21 mouse cellular contexts compared by ENCODE assay signal in genomic region chr9:25493918-25494317, GRCm38 (mm10). TPM values are rescaled to one million over a fixed set of nuclear protein-coding genes. Genes with fewer than 3 reads are reported as not detected.
A peak's percentile ranks its signal among the peaks of the same experiment; 100 is the strongest.
DNase-seq lines count a peak whose midpoint lies in the region; ATAC-seq lines count a peak whose summit lies in the region.
"Had no signal": no experiment of that assay in that cellular context is flagged by ENCODE, and none has a peak within 500 bp of the region (broad histone marks: within the 10 kb centered on the region; RNA-seq: fewer than 3 reads in every experiment).

No protein-coding gene starts in this region.

- H3K4me1 ChIP-seq in heart, embryonic 13.5 days, result peaks cover 36% of the 10 kb centered on the region
- 0 out of 2 replicates have a peak, but pooled peaks cover 5% of the 10 kb centered on the region for H3K4me1 ChIP-seq in midbrain, embryonic 13.5 days (replicated peaks)
- H3K4me1 ChIP-seq: midbrain, embryonic 12.5 days had no signal

- DNase-seq in adrenal gland, adult (ENCODE audit: inconsistent age in 2 of 2, low spot score in 1 of 2), result peak; percentile 90 to 94
- DNase-seq in adrenal gland, postnatal 4 days (ENCODE audit: low spot score in 2 of 2), result no peak
- DNase-seq in heart, postnatal 14 days, result no peak
- peak; percentile 13 for DNase-seq in 3134 (ENCODE audit: extremely low read depth, insufficient read length, low spot score)
- DNase-seq in adrenal gland, postnatal 14 days, result peak; percentile 87
- no peak for DNase-seq in frontal cortex, postnatal 25 days (ENCODE audit: low spot score in 2 of 2)
- DNase-seq: cerebellum, adult 18-20 months; kidney, adult 11 months; layer of hippocampus, postnatal 36 days; thymus, adult 2 months had no signal

- no peaks in the 10 kb centered on the region for H3K9me3 ChIP-seq in heart, embryonic 13.5 days
- no peaks in the 10 kb centered on the region for H3K9me3 ChIP-seq in midbrain, embryonic 13.5 days
- H3K9me3 ChIP-seq: embryonic facial prominence, embryonic 12.5 days; G1E; lung, embryonic 15.5 days; midbrain, embryonic 12.5 days; neural tube, embryonic 13.5 days had no signal

- H3K36me3 ChIP-seq in heart, embryonic 13.5 days, result peaks cover 15% of the 10 kb centered on the region
- H3K36me3 ChIP-seq in midbrain, embryonic 13.5 days, result no peaks in the 10 kb centered on the region
- H3K36me3 ChIP-seq: G1E; lung, embryonic 15.5 days; midbrain, embryonic 12.5 days; neural tube, embryonic 13.5 days had no signal

- intact Hi-C loops in heart, postnatal 14 days (cut with DNase I), result no loop called here

- whole genome bisulfite sequencing in heart, embryonic 13.5 days, result 67% methylated on average over 5 of the region's 5 CpGs
- 95% methylated on average over 5 of the region's 5 CpGs for WGBS in midbrain, embryonic 13.5 days

- peak overlapping the region; percentile 53; the same call in 1 of the 2 replicates for H3K27ac ChIP-seq in heart, embryonic 13.5 days (replicated peaks)
- H3K27ac ChIP-seq in midbrain, embryonic 13.5 days, result no peak overlapping the region
- H3K27ac ChIP-seq: embryonic facial prominence, embryonic 12.5 days; kidney, postnatal 0 days; liver, embryonic 14.5 days; lung, embryonic 15.5 days; midbrain, embryonic 12.5 days; neural tube, embryonic 13.5 days had no signal

- no peak; the same call in 1 of the 2 replicates for ATAC-seq in heart, embryonic 13.5 days (ENCODE audit: extremely low read depth, insufficient number of reproducible peaks, low FRiP score, low TSS enrichment)
- no peak for ATAC-seq in midbrain, embryonic 13.5 days
- ATAC-seq: forebrain, embryonic 16.5 days had no signal

- no peak overlapping the region for H3K9ac ChIP-seq in heart, embryonic 13.5 days
- H3K9ac ChIP-seq in midbrain, embryonic 13.5 days (replicated peaks), result no peak overlapping the region
- H3K9ac ChIP-seq: embryonic facial prominence, embryonic 12.5 days; liver, embryonic 14.5 days; lung, embryonic 15.5 days; midbrain, embryonic 12.5 days; neural tube, embryonic 13.5 days had no signal

- H3K4me2 ChIP-seq in heart, embryonic 13.5 days, result no peak overlapping the region
- H3K4me2 ChIP-seq in midbrain, embryonic 13.5 days (replicated peaks), result no peak overlapping the region
- H3K4me2 ChIP-seq: embryonic facial prominence, embryonic 12.5 days; lung, embryonic 15.5 days; midbrain, embryonic 12.5 days; neural tube, embryonic 13.5 days had no signal

- H3K4me3 ChIP-seq in heart, embryonic 13.5 days, result no peak overlapping the region
- H3K4me3 ChIP-seq in midbrain, embryonic 13.5 days (replicated peaks), result no peak overlapping the region
- H3K4me3 ChIP-seq: embryonic facial prominence, embryonic 12.5 days; erythroblast, embryonic 14.5 days; lung, embryonic 15.5 days; midbrain, embryonic 12.5 days; neural tube, embryonic 13.5 days had no signal

- H3K27me3 ChIP-seq in heart, embryonic 13.5 days (replicated peaks), result no peaks in the 10 kb centered on the region
- no peaks in the 10 kb centered on the region for H3K27me3 ChIP-seq in midbrain, embryonic 13.5 days
- H3K27me3 ChIP-seq: embryonic facial prominence, embryonic 12.5 days; lung, embryonic 15.5 days; midbrain, embryonic 12.5 days; neural tube, embryonic 13.5 days had no signal

RNA-seq across cellular contexts. Expression of gene Eepd1, which starts 12.6 kb away (rescaled TPM):
- 10 to 100 TPM; 41.6 to 49.1 TPM for total RNA-seq in adrenal gland, postnatal 4 days (2021)
- polyA plus RNA-seq in heart, embryonic 13.5 days (2015; fragmentation: Nextera tagmentation; extraction: Ambion mirVana), result 21.4 and 23.2 TPM in 2 replicates
- total RNA-seq in heart, postnatal 14 days (2021), result 10 to 100 TPM; 23.2 to 24.0 TPM
- total RNA-seq in adrenal gland, postnatal 14 days (2021), result 17.8 and 19.8 TPM in 2 replicates
- 5.1 and 5.3 TPM in 2 replicates for polyA plus RNA-seq in midbrain, embryonic 13.5 days (2015; fragmentation: Nextera tagmentation; extraction: Ambion mirVana)
- polyA plus RNA-seq: G1E had no signal

Comparison
In these comparisons a context has a peak if more than half of its experiments do, and no peak if none do; other contexts are left out.
1. DNase-seq: peak in adrenal gland, adult (2 of 2), 3134 (single experiment) and adrenal gland, postnatal 14 days (single experiment); none in adrenal gland, postnatal 4 days (0 of 2), heart, postnatal 14 days (0 of 2) and frontal cortex, postnatal 25 days (0 of 2).